Mouse (Mus musculus) bone marrow macrophage, adult 2 months (primary cell): ENCODE results near the gene Epha3.

Experiments
- CTCF ChIP-seq: IDR thresholded peaks from 2 replicates; pipeline ENCODE4 v1.5.1; 2012; ENCODE audit warnings: low read depth, mild to moderate bottlenecking, low read length, moderate library complexity
- POLR2A ChIP-seq: IDR thresholded peaks from 2 replicates; pipeline ENCODE4 v1.6.1; 2012; ENCODE audit warnings: mild to moderate bottlenecking, low read depth, low read length, borderline replicate concordance

DNA sequence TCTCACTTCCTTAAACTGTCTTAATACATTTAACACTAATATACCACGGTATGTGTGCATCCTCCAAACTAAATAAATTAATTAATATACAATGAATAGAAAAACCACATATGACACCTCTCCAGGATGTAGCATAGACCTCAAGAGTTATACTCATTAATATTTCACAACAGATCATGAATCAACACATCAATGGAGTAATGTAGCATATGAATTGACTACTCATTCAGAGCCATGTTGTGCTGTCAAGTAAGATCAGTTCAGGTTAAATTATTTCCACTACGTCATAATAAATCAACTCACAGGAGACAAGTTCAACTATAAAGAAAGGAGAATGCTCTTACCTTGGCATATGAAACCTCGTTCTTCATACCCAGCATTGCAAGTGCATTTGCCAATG lies 91.4 kb downstream of the Epha3 start:
- TF ChIP-seq CTCF = no peak
- no peak for TF ChIP-seq POLR2A
